Comparison of ENCODE assay signal across 12 mouse cellular contexts in the genomic region with DNA sequence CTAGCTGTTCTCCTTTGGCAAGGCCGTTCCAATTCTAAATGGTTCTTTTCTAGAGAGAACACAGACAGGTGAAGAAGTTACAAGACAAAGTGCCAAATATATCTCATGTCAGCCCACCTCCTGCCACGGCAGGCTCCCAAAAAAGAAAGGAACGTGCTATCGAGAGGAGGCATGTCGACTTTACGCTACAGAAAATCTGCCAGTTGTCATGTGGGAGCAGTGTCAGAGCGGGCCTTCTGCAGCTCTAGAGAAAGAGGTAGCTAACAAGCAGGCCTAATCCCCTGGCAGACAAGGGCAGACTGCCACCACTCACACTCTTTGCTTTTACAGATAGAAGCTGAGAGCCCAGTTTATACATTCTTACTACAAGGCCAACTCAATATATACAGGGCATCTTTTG.
DNase-seq lines count a peak whose midpoint lies in the region; ATAC-seq lines count a peak whose summit lies in the region.
"Had no signal": no experiment of that assay in that cellular context is flagged by ENCODE, and none has a peak within 500 bp of the region (broad histone marks: within the 10 kb centered on the region; RNA-seq: fewer than 3 reads in every experiment).

No protein-coding gene starts in this region.

- no peaks in the 10 kb centered on the region for H3K27me3 ChIP-seq in hindbrain, embryonic 16.5 days (replicated peaks; ENCODE audit: control insufficient read depth, insufficient read depth, low read length)
- no peaks in the 10 kb centered on the region for H3K27me3 ChIP-seq in hindbrain, embryonic 10.5 days (ENCODE audit: insufficient read depth, poor library complexity, severe bottlenecking)
- no peaks in the 10 kb centered on the region for H3K27me3 ChIP-seq in heart, embryonic 10.5 days (ENCODE audit: insufficient read depth, poor library complexity, severe bottlenecking)
- no peaks in the 10 kb centered on the region for H3K27me3 ChIP-seq in liver, embryonic 12.5 days (replicated peaks)
- H3K27me3 ChIP-seq in hindbrain, embryonic 14.5 days (ENCODE audit: control insufficient read depth, insufficient read depth, low read length): no peaks in the 10 kb centered on the region
- H3K27me3 ChIP-seq: embryonic facial prominence, embryonic 12.5 days had no signal

- ATAC-seq in hindbrain, embryonic 16.5 days: peak; percentile 15; the same call in 1 of the 2 replicates
- no peak for ATAC-seq in liver, embryonic 12.5 days
- no peak for ATAC-seq in hindbrain, embryonic 14.5 days (ENCODE audit: low FRiP score)

- peaks cover 10% of the 10 kb centered on the region for H3K4me1 ChIP-seq in hindbrain, embryonic 16.5 days (ENCODE audit: control insufficient read depth, insufficient read depth, low read depth, low read length)
- peaks cover 7% of the 10 kb centered on the region; the same call in 1 of the 2 replicates for H3K4me1 ChIP-seq in hindbrain, embryonic 10.5 days (replicated peaks)
- peaks cover 36% of the 10 kb centered on the region for H3K4me1 ChIP-seq in heart, embryonic 10.5 days
- peaks cover 8% of the 10 kb centered on the region; the same call in 1 of the 2 replicates for H3K4me1 ChIP-seq in liver, embryonic 12.5 days
- H3K4me1 ChIP-seq in hindbrain, embryonic 14.5 days (replicated peaks; ENCODE audit: control insufficient read depth, insufficient read depth, low read length): peaks cover 10% of the 10 kb centered on the region

- no peak overlapping the region for H3K4me3 ChIP-seq in hindbrain, embryonic 16.5 days (ENCODE audit: low read length)
- no peak overlapping the region for H3K4me3 ChIP-seq in hindbrain, embryonic 10.5 days
- H3K4me3 ChIP-seq in heart, embryonic 10.5 days: no peak overlapping the region
- no peak overlapping the region for H3K4me3 ChIP-seq in liver, embryonic 12.5 days
- H3K4me3 ChIP-seq in hindbrain, embryonic 14.5 days (replicated peaks; ENCODE audit: low read length): no peak overlapping the region
- H3K4me3 ChIP-seq: embryonic facial prominence, embryonic 12.5 days; midbrain, embryonic 10.5 days had no signal

- H3K9me3 ChIP-seq in hindbrain, embryonic 16.5 days (ENCODE audit: control insufficient read depth, low read length): no peaks in the 10 kb centered on the region
- H3K9me3 ChIP-seq in hindbrain, embryonic 10.5 days: no peaks in the 10 kb centered on the region
- H3K9me3 ChIP-seq in heart, embryonic 10.5 days: no peaks in the 10 kb centered on the region
- no peaks in the 10 kb centered on the region for H3K9me3 ChIP-seq in liver, embryonic 12.5 days (replicated peaks)
- H3K9me3 ChIP-seq in hindbrain, embryonic 14.5 days (ENCODE audit: control insufficient read depth, low read length): no peaks in the 10 kb centered on the region
- H3K9me3 ChIP-seq: embryonic facial prominence, embryonic 12.5 days; midbrain, embryonic 10.5 days had no signal

- H3K4me2 ChIP-seq in hindbrain, embryonic 16.5 days (ENCODE audit: low read length): no peak overlapping the region
- no peak overlapping the region for H3K4me2 ChIP-seq in liver, embryonic 12.5 days
- no peak overlapping the region for H3K4me2 ChIP-seq in hindbrain, embryonic 14.5 days (replicated peaks)
- H3K4me2 ChIP-seq: embryonic facial prominence, embryonic 12.5 days had no signal

- H3K9ac ChIP-seq in hindbrain, embryonic 16.5 days (ENCODE audit: low read depth, low read length): no peak overlapping the region
- no peak overlapping the region for H3K9ac ChIP-seq in liver, embryonic 12.5 days
- H3K9ac ChIP-seq in hindbrain, embryonic 14.5 days: no peak overlapping the region
- H3K9ac ChIP-seq: embryonic facial prominence, embryonic 12.5 days had no signal

- WGBS in hindbrain, embryonic 16.5 days: 63% methylated on average over 7 of the region's 7 CpGs
- WGBS in hindbrain, embryonic 10.5 days: 81% methylated on average over 7 of the region's 7 CpGs
- 35% methylated on average over 7 of the region's 7 CpGs for WGBS in heart, embryonic 10.5 days
- 64% methylated on average over 7 of the region's 7 CpGs for WGBS in liver, embryonic 12.5 days (ENCODE audit: insufficient replicate concordance)
- WGBS in hindbrain, embryonic 14.5 days: 72% methylated on average over 7 of the region's 7 CpGs

- DNase-seq in hindbrain, embryonic 10.5 days (ENCODE audit: low spot score): no peak
- DNase-seq in heart, embryonic 10.5 days (ENCODE audit: low spot score): no peak
- peak; percentile 25 to 42 for DNase-seq in layer of hippocampus, postnatal 10 days (ENCODE audit: low spot score in 2 of 2)
- DNase-seq in right cerebral cortex, postnatal 14 days: peak; percentile 25
- DNase-seq in hindbrain, embryonic 14.5 days (ENCODE audit: low spot score): no peak
- DNase-seq in cerebellum, adult 11 months: no peak
- DNase-seq: gastrocnemius, postnatal 36 days; kidney, postnatal 10 days had no signal

- H3K36me3 ChIP-seq in hindbrain, embryonic 16.5 days (ENCODE audit: control insufficient read depth, insufficient read depth, low read length): no peaks in the 10 kb centered on the region
- no peaks in the 10 kb centered on the region for H3K36me3 ChIP-seq in hindbrain, embryonic 10.5 days
- no peaks in the 10 kb centered on the region for H3K36me3 ChIP-seq in heart, embryonic 10.5 days
- no peaks in the 10 kb centered on the region for H3K36me3 ChIP-seq in liver, embryonic 12.5 days
- H3K36me3 ChIP-seq in hindbrain, embryonic 14.5 days (replicated peaks; ENCODE audit: control insufficient read depth, insufficient read depth): no peaks in the 10 kb centered on the region
- H3K36me3 ChIP-seq: embryonic facial prominence, embryonic 12.5 days; midbrain, embryonic 10.5 days had no signal

- no peak overlapping the region for H3K27ac ChIP-seq in hindbrain, embryonic 16.5 days (ENCODE audit: low read depth, low read length)
- no peak overlapping the region for H3K27ac ChIP-seq in hindbrain, embryonic 10.5 days
- peak overlapping the region; percentile 83 for H3K27ac ChIP-seq in heart, embryonic 10.5 days
- H3K27ac ChIP-seq in liver, embryonic 12.5 days: no peak overlapping the region
- no peak overlapping the region for H3K27ac ChIP-seq in hindbrain, embryonic 14.5 days
- H3K27ac ChIP-seq: embryonic facial prominence, embryonic 12.5 days; midbrain, embryonic 10.5 days had no signal

Comparison
In these comparisons a context has a peak if more than half of its experiments do, and no peak if none do; other contexts are left out.
1. DNase-seq: peak in layer of hippocampus, postnatal 10 days (2 of 2) and right cerebral cortex, postnatal 14 days (single experiment); none in hindbrain, embryonic 10.5 days (single experiment), heart, embryonic 10.5 days (single experiment), hindbrain, embryonic 14.5 days (single experiment) and cerebellum, adult 11 months (single experiment).